Mouse (Mus musculus): ENCODE results near the gene Gm5798. TPM values are rescaled to one million over a fixed set of nuclear protein-coding genes. Genes with fewer than 3 reads are reported as not detected.
"Not testable (repeated sequence)": the region's sequence is repeated elsewhere in the genome, so short reads cannot be mapped to it uniquely, and the experiment has no call there.

Gene Gm5798
- not detected in 2 replicates for polyA plus RNA-seq (2014; fragmentation: Nextera tagmentation; extraction: Ambion mirVana)

DNA sequence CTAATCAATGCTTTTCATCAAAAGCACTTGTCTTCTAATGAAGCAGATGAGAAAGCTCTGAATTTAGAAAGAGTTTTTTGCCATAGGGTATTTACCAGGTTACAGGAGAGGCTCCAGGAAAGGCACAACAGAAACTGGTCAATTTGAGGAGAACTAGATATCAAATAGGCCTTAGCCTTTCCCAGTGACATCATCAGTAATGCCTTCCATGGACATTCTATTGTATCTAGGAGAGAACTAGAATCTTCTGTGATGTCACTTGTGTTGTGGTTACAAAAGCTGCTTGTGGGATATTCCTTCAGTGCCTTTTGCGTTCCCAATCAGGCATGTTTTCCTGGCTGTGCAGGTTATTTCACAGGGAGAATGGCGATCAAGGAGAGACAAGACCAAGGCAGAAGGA lies at the start of gene Gm5798:
Gene Gm5798 (plus strand): TSS at position 301 of the 400 bp plus-strand sequence.
- H3K27me3 ChIP-seq (ENCODE audit: control insufficient read depth, insufficient read depth, low read length); H3K36me3 ChIP-seq (ENCODE audit: control insufficient read depth, insufficient read depth, low read length); H3K27ac ChIP-seq (replicated peaks; ENCODE audit: low read depth, low read length); H3K9me3 ChIP-seq (ENCODE audit: control insufficient read depth, low read length); H3K4me2 ChIP-seq (ENCODE audit: low read depth, severe bottlenecking); H3K4me1 ChIP-seq (ENCODE audit: control insufficient read depth, insufficient read depth, low read length); ATAC-seq (ENCODE audit: insufficient number of reproducible peaks, low FRiP score, low TSS enrichment, low read depth); H3K9ac ChIP-seq (ENCODE audit: low read length); H3K4me3 ChIP-seq (ENCODE audit: low read depth, low read length); DNase-seq (ENCODE audit: low spot score): not testable (repeated sequence)
- WGBS = 62% methylated on average over 2 of the region's 2 CpGs

GRCm38 (mm10) chr14:41386279-41386678 lies 37.9 kb downstream of the Gm5798 start, which contains the start of gene Gm7945:
Gm7945 (minus strand) TSS chr14:41386379.
- no CpG with 5 or more reads among the region's 3 CpGs for WGBS
- not testable (repeated sequence) for H3K9me3 ChIP-seq (ENCODE audit: control insufficient read depth, low read length); H3K4me3 ChIP-seq (ENCODE audit: low read depth, low read length); DNase-seq (ENCODE audit: low spot score); H3K4me2 ChIP-seq (ENCODE audit: low read depth, severe bottlenecking); ATAC-seq (ENCODE audit: insufficient number of reproducible peaks, low FRiP score, low TSS enrichment, low read depth); H3K36me3 ChIP-seq (ENCODE audit: control insufficient read depth, insufficient read depth, low read length); H3K4me1 ChIP-seq (ENCODE audit: control insufficient read depth, insufficient read depth, low read length); H3K27me3 ChIP-seq (ENCODE audit: control insufficient read depth, insufficient read depth, low read length); H3K27ac ChIP-seq (replicated peaks; ENCODE audit: low read depth, low read length); H3K9ac ChIP-seq (ENCODE audit: low read length)

Other genes starting within 250 kb of the Gm5798 start
- gene Mat1a, start 243.6 kb upstream of the Gm5798 start, polyA plus RNA-seq (2014; fragmentation: Nextera tagmentation; extraction: Ambion mirVana) = not detected in 2 replicates
- gene Sftpa1, start 216.8 kb upstream of the Gm5798 start, polyA plus RNA-seq (2014; fragmentation: Nextera tagmentation; extraction: Ambion mirVana) = not detected in 2 replicates
- not detected in 2 replicates for gene Mbl1, start 197.2 kb upstream of the Gm5798 start, polyA plus RNA-seq (2014; fragmentation: Nextera tagmentation; extraction: Ambion mirVana)
- not detected in 2 replicates for gene Sftpd, start 163.5 kb upstream of the Gm5798 start, polyA plus RNA-seq (2014; fragmentation: Nextera tagmentation; extraction: Ambion mirVana)
- not detected in 2 replicates for gene Gm2832, start 69.8 kb upstream of the Gm5798 start, polyA plus RNA-seq (2014; fragmentation: Nextera tagmentation; extraction: Ambion mirVana)
- gene Gm7945, start 37.8 kb downstream of the Gm5798 start, polyA plus RNA-seq (2014; fragmentation: Nextera tagmentation; extraction: Ambion mirVana) = not detected in 2 replicates
- gene Gm6482, start 59.7 kb downstream of the Gm5798 start, polyA plus RNA-seq (2014; fragmentation: Nextera tagmentation; extraction: Ambion mirVana) = not detected in 2 replicates
- not detected in 2 replicates for gene Gm7954, start 104.9 kb downstream of the Gm5798 start, polyA plus RNA-seq (2014; fragmentation: Nextera tagmentation; extraction: Ambion mirVana)
- gene Gm3486, start 140.9 kb downstream of the Gm5798 start, polyA plus RNA-seq (2014; fragmentation: Nextera tagmentation; extraction: Ambion mirVana) = not detected in 2 replicates
- not detected in 2 replicates for gene Gm7970, start 207.0 kb downstream of the Gm5798 start, polyA plus RNA-seq (2014; fragmentation: Nextera tagmentation; extraction: Ambion mirVana)
- gene 1700049E17Rik2, start 224.6 kb downstream of the Gm5798 start, polyA plus RNA-seq (2014; fragmentation: Nextera tagmentation; extraction: Ambion mirVana) = not detected in 2 replicates